Mouse (Mus musculus): ENCODE data around the gene Gm37240.
A peak's percentile ranks its signal among the peaks of the same experiment; 100 is the strongest.

Gene Gm37240

GRCm38 (mm10) chr3:85106956-85107355, 780.4 kb downstream of the Gm37240 start:
- no peak for DNase-seq

GRCm38 (mm10) chr3:85104301-85104700, 783.0 kb downstream of the Gm37240 start:
- DNase-seq, result no peak

GRCm38 (mm10) chr3:85080882-85081558, 806.3 kb downstream of the Gm37240 start:
- peak; percentile 6 for DNase-seq

- DNase-seq, result no peak
Observed at GRCm38 (mm10) chr3:85064113-85064512, 823.2 kb downstream of the Gm37240 start.

GRCm38 (mm10) chr3:85060153-85060552, 827.2 kb downstream of the Gm37240 start:
- DNase-seq, result no peak

GRCm38 (mm10) chr3:85057245-85057644, 830.1 kb downstream of the Gm37240 start:
- DNase-seq, result no peak

- no peak for DNase-seq
Observed at GRCm38 (mm10) chr3:85053526-85053925, 833.8 kb downstream of the Gm37240 start.

GRCm38 (mm10) chr3:85052196-85052595, 835.1 kb downstream of the Gm37240 start:
- no peak for DNase-seq

- DNase-seq, result no peak
Observed at GRCm38 (mm10) chr3:85048569-85048968, 838.7 kb downstream of the Gm37240 start.

GRCm38 (mm10) chr3:85043679-85044218, 843.6 kb downstream of the Gm37240 start:
- no peak for DNase-seq

- no peak for DNase-seq
Observed at GRCm38 (mm10) chr3:85042126-85042525, 845.2 kb downstream of the Gm37240 start.

- DNase-seq, result no peak
Observed at GRCm38 (mm10) chr3:85029141-85029540, 858.2 kb downstream of the Gm37240 start.

- no peak for DNase-seq
Observed at GRCm38 (mm10) chr3:85024817-85025705, 862.3 kb downstream of the Gm37240 start.

GRCm38 (mm10) chr3:85024237-85024636, 863.1 kb downstream of the Gm37240 start:
- no peak for DNase-seq

- no peak for DNase-seq
Observed at GRCm38 (mm10) chr3:85022800-85023199, 864.5 kb downstream of the Gm37240 start.

GRCm38 (mm10) chr3:85021816-85022215, 865.5 kb downstream of the Gm37240 start:
- DNase-seq, result no peak

- DNase-seq, result no peak
Observed at GRCm38 (mm10) chr3:85020137-85020536, 867.2 kb downstream of the Gm37240 start.

- DNase-seq, result peak; percentile 37
Observed at GRCm38 (mm10) chr3:85015667-85016066, 871.7 kb downstream of the Gm37240 start.

- DNase-seq, result no peak
Observed at GRCm38 (mm10) chr3:85012889-85013288, 874.4 kb downstream of the Gm37240 start.

- no peak for DNase-seq
Observed at GRCm38 (mm10) chr3:85005257-85005656, 882.1 kb downstream of the Gm37240 start.

- no peak for DNase-seq
Observed at GRCm38 (mm10) chr3:84988880-84989279, 898.4 kb downstream of the Gm37240 start.

- DNase-seq, result no peak
Observed at GRCm38 (mm10) chr3:84985121-84985625, 902.1 kb downstream of the Gm37240 start.

- DNase-seq, result no peak
Observed at GRCm38 (mm10) chr3:84982688-84983087, 904.6 kb downstream of the Gm37240 start.

GRCm38 (mm10) chr3:84980158-84980557, 907.2 kb downstream of the Gm37240 start:
- DNase-seq, result no peak
